Mouse (Mus musculus): ENCODE data around the gene Abca3.
"Not testable (repeated sequence)": the region's sequence is repeated elsewhere in the genome, so short reads cannot be mapped to it uniquely, and the experiment has no call there.

Abca3 gene

DNA sequence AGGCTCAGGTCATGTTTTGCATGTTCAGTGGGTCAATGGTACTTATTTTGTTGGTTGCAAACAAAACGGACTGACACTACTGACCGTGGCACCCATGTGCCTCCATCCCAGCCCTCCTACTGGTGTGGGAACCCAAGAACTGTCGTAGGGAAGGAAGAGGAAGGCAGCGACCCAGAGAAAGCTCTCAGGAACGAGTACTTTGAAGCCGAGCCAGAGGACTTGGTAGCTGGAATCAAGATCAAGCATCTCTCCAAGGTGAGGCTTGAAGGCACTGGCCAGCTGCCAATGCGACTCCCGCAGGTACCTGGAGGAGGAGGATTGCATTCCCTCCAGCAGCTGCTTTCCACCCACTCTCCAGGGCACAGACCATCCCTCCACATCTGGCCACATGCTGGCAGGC lies 32.0 kb downstream of the Abca3 start:
- no peak for DNase-seq (ENCODE audit: low spot score)

DNA sequence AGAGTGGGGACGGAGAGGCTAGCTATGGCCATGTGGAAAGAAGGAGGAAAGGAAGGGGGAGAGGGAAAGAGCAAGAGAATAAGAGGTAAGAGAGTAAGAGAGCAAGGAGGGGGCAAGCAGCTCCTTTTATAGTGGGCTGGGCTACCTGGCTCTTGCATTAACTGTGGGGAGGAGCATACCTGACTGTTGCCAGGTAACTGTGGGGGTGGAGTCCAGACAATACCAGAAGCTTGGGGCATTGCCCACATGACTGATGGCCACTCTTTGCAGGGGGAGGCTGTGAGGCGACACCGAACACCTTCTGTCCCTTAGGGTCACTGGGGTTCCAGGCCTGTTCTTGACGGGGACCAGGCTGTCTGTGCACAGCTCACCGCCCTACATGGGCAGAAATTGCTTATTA lies 37.0 kb downstream of the Abca3 start:
- DNase-seq (ENCODE audit: low spot score) = no peak

DNA sequence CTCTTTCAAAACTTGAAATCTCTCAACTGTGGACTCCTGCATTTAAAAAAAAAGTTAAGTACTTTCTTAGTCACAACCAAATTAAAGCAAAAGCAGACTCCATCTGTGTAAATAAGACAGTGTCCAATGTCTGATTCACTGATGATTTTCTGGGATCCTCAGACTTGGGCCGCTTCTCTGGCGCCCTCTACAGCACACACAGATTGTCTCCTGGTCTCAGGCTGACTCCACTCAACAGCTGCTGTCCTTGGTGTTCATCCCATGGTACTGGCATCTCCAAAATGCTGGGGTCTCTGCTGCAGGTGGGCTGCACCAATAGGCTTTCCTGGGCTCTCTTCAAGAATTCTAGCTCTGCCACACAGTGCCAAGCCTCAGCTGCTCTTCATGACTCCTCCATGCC lies 38.1 kb downstream of the Abca3 start:
- DNase-seq (ENCODE audit: low spot score) = peak; percentile 77

DNA sequence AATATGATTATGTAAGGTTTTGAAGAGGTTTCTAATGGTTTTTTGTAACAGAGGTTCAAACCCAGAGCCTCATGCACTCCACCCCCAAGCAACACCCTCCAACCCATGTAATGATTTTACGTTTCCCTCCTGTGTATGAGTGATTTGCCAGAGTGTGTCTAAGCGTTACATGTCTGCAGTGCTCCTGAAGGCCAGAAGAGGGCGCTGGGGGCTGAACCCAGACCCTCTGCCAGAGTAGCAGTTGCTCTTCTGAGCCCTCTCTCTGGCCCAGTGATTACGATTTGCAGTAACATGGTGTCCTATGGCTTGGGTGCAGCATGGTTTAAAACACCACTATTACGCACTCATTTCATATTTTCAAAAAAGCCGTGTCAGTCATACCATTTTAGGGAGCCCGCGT lies 39.4 kb downstream of the Abca3 start:
- DNase-seq (ENCODE audit: low spot score) = peak; percentile 58

GRCm38 (mm10) chr17:24393527-24393926 lies 41.8 kb downstream of the Abca3 start:
- DNase-seq (ENCODE audit: low spot score) = no peak

DNA sequence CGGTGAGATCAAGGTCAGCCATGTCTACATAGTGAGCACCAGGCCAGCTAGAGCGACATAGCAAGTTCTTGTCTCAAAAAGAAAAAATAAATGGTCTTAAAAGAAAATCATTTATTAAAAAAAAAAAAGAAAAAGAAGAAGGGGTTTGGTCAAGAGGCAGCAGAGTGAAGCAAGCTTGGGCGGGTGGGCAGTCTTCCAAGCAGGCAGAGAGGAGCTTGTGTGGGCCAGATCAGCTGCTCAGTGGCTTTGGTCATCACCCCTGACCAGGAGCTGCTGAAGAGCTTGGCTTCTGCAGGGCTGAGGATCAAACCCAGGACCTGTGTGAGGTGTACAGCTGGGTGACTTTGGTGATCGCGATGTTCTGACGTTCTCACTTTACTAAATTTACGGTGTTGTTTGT lies 42.7 kb downstream of the Abca3 start:
- no peak for DNase-seq (ENCODE audit: low spot score)

DNA sequence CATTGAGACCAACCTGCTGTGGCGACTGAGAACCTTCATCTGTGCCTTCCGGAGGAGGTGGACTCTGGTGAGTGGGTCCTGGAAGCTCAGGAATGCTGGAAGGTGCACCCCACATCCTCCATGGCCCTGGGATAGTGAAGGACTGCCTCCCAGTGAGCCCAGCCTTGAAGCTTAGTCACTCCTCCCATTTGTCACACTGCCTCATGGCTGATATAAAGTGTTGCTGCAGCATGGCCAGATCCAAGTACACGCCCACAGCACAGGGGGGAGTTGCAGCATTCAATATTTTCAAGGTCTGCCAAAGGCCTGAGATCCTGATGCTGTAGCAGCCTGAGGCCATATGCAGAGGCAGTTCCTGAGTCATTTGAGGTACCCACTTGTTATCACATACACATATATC lies 50.6 kb downstream of the Abca3 start:
- peak; percentile 72 for DNase-seq (ENCODE audit: low spot score)

DNA sequence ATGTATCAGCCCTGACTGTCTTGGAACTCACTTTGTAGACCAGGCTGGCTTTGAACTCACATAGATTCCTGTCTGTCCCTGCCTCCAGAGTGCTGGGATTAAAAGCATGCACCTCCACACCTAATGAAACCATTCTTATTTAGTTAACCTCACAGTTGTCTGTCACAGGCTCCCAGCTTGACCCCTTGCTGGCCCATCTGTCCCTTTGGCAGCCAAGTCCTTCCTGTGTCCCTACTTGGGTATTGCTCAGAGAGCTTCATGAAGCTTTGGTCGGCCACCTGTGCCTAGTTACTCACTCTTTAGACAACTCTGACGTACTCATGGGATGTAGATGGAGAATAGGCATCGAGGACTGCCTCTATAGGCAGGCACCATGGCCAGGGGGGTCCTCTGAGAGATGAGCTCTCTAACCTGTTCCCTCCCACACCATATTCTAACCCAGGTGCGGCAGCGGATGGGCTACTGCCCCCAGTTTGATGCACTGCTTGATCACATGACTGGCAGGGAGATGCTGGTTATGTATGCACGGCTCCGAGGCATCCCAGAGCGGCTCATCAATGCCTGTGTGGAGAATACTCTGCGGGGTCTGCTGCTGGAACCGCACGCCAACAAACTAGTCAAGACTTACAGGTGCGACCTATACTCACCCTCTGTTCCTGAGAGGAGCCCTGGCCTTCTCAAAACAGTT lies 55.5 kb downstream of the Abca3 start:
- DNase-seq (ENCODE audit: low spot score) = no peak

DNA sequence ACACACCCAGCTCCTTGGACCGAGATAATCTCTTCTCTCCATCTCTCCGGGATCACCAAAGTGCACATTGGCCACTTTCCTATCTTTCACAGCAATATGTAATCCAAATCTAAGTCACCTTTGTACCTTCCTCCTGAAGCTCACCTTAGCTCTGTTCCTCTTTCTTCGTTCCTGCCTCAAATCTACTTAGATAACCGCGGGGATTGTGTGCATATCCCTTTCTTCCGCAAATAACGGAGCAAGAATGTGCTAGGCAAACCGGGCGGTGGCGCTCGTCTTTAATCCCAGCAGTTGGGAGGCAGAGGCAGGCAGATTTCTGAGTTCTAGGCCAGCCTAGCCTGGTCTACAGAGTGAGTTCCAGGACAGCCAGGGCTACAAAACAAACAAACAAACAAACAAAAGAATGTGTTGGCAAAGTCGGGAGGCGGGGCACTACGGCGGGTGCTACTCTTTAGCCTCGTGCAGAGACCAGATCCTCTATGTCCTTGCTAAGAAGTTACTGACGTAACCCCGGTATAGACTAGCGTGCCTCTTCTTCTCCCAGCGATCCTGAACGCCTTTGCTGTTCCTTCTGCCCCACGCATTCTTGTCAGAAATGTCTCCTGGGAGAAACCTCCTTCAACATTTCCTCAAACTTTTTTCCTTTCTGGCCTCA lies 61.9 kb downstream of the Abca3 start:
- no peak for DNase-seq (ENCODE audit: low spot score)

- DNase-seq (ENCODE audit: low spot score) = peak; percentile 96
Measured at GRCm38 (mm10) chr17:24414230-24414976, 62.7 kb downstream of the Abca3 start, which contains the start of gene Rnps1. TSS of gene Rnps1 (plus strand) at chr17:24414565.

- no peak for DNase-seq (ENCODE audit: low spot score)
Measured at GRCm38 (mm10) chr17:24415011-24415410, 63.3 kb downstream of the Abca3 start.

DNA sequence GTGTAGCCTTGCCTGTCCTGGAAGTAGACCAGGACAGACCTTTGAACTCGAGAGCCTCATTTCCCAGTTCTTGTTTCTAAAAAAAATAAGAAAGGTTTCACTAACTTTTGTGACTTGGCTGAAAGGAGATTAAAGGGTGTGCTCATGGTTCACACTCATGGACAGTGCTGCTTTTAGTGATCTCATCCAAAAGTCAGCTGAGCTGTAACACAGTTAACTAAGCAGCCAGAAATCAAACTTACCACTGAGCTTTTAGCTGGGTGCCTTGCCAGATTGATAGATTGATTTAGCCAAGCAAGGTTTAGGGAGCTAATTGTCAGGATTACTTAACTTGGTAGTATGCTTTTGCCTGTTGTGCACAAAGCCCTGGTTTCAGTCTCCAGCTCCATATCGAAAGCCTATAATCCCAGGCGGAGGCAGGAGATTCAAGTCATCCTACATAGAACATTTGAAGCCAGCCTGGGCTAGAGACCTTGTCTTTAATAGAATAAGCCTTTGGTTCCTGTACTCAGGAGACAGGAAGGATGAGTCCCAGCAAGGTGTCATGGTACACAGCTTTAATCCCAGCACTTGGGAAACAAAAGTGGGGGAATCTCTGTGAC lies 64.4 kb downstream of the Abca3 start:
- no peak for DNase-seq (ENCODE audit: low spot score)

DNA sequence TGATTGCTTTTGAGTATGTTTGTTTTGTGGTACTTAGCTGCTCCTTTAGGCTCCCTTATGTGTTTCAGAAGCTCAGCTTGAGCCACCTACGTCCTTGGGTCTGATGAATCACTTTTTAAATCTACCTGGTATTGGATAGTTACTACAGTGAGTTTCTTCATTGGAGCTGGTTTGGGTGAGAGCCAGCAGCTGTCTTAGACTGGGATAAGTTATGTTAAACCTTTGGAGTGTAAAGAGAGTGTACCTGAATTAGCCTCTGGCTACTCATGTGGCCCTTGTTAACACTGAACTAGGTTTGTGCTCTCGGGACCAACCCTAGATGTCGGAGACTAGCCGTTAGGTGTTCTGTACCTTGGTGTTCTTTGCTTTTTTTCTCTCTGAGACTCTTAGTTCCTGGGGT lies 71.4 kb downstream of the Abca3 start:
- no peak for DNase-seq (ENCODE audit: low spot score)

DNA sequence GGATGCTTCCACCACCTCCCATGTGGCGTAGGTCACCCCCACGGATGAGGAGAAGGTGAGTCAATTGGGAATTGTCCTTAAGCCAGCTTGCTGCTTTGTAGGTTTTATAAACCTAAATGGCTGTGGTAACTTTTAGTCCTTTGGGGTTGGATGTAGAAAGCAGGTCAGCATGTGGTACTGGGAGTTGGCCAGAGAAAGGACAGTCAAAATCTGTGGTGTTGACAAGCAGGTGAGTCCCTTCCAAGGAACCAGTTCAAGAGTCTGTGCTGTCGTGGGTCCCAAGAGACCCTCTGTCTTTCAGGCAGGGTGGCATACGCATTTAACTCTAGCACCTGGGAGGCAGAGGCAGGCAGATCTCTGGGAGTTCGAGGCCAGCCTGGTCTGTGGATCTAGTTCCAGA lies 72.7 kb downstream of the Abca3 start:
- no peak for DNase-seq (ENCODE audit: low spot score)

DNA sequence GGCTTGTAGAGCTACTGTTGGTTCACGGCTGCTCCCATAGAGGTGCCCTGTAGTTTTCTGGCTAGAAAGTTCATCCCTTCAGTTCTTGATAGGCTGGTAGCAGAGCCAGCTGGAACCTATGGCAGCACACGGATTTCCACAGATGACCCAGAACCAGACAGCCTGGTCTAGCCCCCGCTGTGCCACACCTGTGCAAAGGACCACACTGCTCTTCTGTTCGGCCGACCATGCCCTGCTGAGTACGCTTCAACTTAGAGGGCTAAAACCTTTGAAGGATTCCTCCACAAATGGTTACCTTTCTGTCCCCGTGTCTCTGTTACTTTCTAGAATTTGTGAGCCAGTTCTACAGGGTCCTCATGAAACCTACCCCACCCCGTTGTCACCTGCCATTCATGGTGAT lies 73.6 kb downstream of the Abca3 start:
- DNase-seq (ENCODE audit: low spot score) = not testable (repeated sequence)

GRCm38 (mm10) chr17:24425905-24426304 lies 74.2 kb downstream of the Abca3 start:
- DNase-seq (ENCODE audit: low spot score) = no peak

DNA sequence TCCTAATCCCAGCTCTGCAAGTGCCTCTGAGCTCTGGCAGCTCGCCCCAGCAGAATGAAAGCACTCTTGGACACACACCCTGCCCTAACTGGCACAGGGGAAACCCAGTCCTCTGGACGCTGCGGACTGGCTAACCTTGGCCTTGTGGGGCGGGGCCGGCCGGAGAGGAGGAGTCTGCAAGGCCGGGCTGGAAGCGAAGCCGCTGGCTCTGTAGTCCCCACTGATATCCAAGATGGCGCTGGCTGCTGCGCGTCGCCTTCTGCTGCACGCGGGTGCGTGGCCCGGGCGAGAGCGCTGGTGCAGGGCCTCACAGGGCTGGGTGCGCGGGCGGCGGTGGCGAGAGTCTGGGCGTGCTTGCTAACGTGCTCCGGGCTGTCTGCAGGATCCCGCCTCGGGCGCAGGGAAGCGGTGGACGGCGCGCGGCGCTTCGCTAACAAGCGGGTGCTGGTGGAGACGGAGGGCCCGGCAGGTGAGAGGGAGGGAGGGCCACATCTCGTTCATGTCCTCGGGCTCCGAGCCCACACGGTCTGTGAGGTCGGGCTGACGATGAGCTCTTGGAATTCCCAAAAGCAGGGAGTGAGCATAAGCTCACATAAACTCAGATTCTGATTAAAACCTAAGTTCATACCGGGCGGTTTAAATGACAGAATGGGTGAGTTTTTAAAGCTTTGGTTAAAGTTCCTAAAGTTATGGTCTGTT lies 74.9 kb downstream of the Abca3 start, which contains the start of gene Eci1:
Gene Eci1 (plus strand): TSS at position 171 of the 699 bp plus-strand sequence.
- DNase-seq (ENCODE audit: low spot score) = peak; percentile 96

- DNase-seq (ENCODE audit: low spot score) = no peak
Measured at GRCm38 (mm10) chr17:24427170-24427557, 75.4 kb downstream of the Abca3 start.

- DNase-seq (ENCODE audit: low spot score) = no peak
Measured at GRCm38 (mm10) chr17:24429201-24429983, 77.6 kb downstream of the Abca3 start.

- no peak for DNase-seq (ENCODE audit: low spot score)
Measured at GRCm38 (mm10) chr17:24437016-24437415, 85.3 kb downstream of the Abca3 start.

GRCm38 (mm10) chr17:24440377-24440776 lies 88.6 kb downstream of the Abca3 start:
- no peak for DNase-seq (ENCODE audit: low spot score)

All from testis, postnatal 10 days (tissue).